Mouse (Mus musculus) E14TG2a.4 (cell line): Measurements from ENCODE around the gene Mgat4e.
"Not testable (repeated sequence)": the region's sequence is repeated elsewhere in the genome, so short reads cannot be mapped to it uniquely, and the experiment has no call there.

ENCODE experiments used
- CTCF ChIP-seq: conservative IDR thresholded peaks from 2 replicates; pipeline ENCODE4 v1.5.1; 2014; ENCODE audit warnings: low read length
- NANOG ChIP-seq: IDR thresholded peaks from 2 replicates; pipeline ENCODE4 v1.6.1; 2014; ENCODE audit warnings: borderline replicate concordance, low read length, mixed read lengths

DNA sequence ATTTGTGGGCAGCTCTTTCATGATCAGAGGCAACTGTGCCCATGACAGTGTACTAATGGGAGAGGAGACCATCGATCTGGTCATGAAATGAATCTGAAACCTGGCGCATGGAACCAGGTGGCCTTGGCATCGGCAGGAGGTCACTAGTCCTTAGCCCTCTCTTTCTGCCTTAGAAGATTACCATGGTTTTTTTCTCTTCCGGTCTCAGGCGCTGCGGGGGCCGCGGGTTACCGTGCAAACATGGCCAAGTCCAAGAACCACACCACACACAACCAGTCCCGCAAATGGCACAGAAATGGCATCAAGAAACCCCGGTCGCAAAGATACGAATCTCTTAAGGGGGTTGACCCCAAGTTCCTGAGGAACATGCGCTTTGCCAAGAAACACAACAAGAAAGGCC is 31.6 kb downstream of the Mgat4e start:
- not testable (repeated sequence) for TF ChIP-seq CTCF, NANOG
